Mouse (Mus musculus) embryonic facial prominence, embryonic 11.5 days (tissue): ENCODE measurements at regions not wholly inside any gene's neighbourhood (a gene's known extent, or its start where the extent isn't known, plus 50 kb on each side); places are given as distances from the start of the nearest gene placed in this dataset.

Source experiments
- ATAC-seq: fragments of 200-750 bp; cut with Nextera tagmentation; replicated peaks from 2 replicates; pipeline ENCODE4 v1.8.0; 2017; ENCODE audit warnings: low read depth; ENCODE audit not compliant: insufficient number of reproducible peaks, low FRiP score, low TSS enrichment
- DNase-seq: peaks from one replicate; pipeline ENCODE4 v3.0.0-alpha.2; 2015; ENCODE audit warnings: low spot score
- H3K27ac ChIP-seq: fragments of 300-500 bp; sonication (generic); replicated peaks from 2 replicates; pipeline ENCODE4 v1.5.1; 2014; ENCODE audit warnings: mild to moderate bottlenecking, low read depth, low read length, control low read depth
- H3K27me3 ChIP-seq: fragments of 300-500 bp; sonication (generic); 2 replicates; pipeline ENCODE4 v1.6.1; 2014; ENCODE audit warnings: mild to moderate bottlenecking, low read length, moderate library complexity, mixed read lengths; ENCODE audit not compliant: control insufficient read depth, insufficient read depth
- H3K36me3 ChIP-seq: fragments of 300-500 bp; sonication (generic); replicated peaks from 2 replicates; pipeline ENCODE4 v1.6.1; 2014; ENCODE audit warnings: low read depth, mild to moderate bottlenecking, low read length, moderate library complexity, mixed read lengths; ENCODE audit not compliant: control insufficient read depth, insufficient read depth
- H3K4me1 ChIP-seq: fragments of 300-500 bp; sonication (generic); 2 replicates; pipeline ENCODE4 v1.6.1; 2014; ENCODE audit warnings: low read length, mixed read lengths; ENCODE audit not compliant: control insufficient read depth, insufficient read depth
- H3K4me2 ChIP-seq: fragments of 300-500 bp; sonication (generic); 2 replicates; pipeline ENCODE4 v1.6.1; 2014; ENCODE audit warnings: low read depth, mild to moderate bottlenecking, control low read depth, low read length, moderate library complexity
- H3K4me3 ChIP-seq: fragments of 300-500 bp; sonication (generic); 2 replicates; pipeline ENCODE4 v1.5.1; 2014; ENCODE audit warnings: low read depth, low read length, control low read depth
- H3K9ac ChIP-seq: fragments of 300-500 bp; sonication (generic); replicated peaks from 2 replicates; pipeline ENCODE4 v1.6.1; 2014; ENCODE audit warnings: mild to moderate bottlenecking, control low read depth, low read length
- H3K9me3 ChIP-seq: fragments of 300-500 bp; sonication (generic); replicated peaks from 2 replicates; pipeline ENCODE4 v1.6.1; 2016; ENCODE audit warnings: mild to moderate bottlenecking, low read length, inconsistent platforms, mixed read lengths; ENCODE audit not compliant: control insufficient read depth
- WGBS: fragments of 180-500 bp; shearing (Covaris S2); extraction: QIAGEN DNeasy Blood & Tissue Kit; methylation state at CpG from one replicate; pipeline ENCODE4 v1.1.7; 2014; 5-methylcytosine and 5-hydroxymethylcytosine counted together

DNA sequence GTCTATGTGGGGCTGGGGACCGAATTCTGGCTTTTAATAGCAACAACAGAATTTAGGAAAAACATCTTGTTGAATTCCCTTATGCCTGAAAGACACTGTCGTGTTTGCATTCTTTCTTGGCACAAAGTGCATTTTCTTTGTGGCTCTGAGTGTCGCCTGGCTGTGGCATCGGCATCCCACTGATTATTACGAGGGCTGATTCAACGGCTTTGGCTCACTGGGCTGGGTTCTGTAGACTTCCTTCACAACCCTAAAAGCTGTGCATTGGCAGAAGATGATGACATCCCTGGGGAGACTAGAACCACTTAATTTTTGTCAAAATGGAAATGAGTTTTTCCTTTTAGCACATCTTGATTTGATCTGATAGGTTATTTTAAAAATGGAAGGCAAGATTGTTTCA, 179.8 kb upstream of the Zic1 start:
- no peak for DNase-seq
- Histone ChIP-seq H3K9me3 (no peaks in the 10 kb centered on the region), H3K36me3 (no peaks in the 10 kb centered on the region), H3K27ac (no peak overlapping the region), H3K4me3 (no peak overlapping the region), H3K4me1 (no peaks in the 10 kb centered on the region), H3K4me2 (no peak overlapping the region), H3K27me3 (no peaks in the 10 kb centered on the region), H3K9ac (no peak overlapping the region)
- 68% methylated on average over 6 of the region's 6 CpGs for WGBS
- ATAC-seq, result no peak

- ATAC-seq, result no peak
- no peaks in the 10 kb centered on the region for H3K9me3 ChIP-seq
- no peaks in the 10 kb centered on the region for H3K4me1 ChIP-seq
- no peak overlapping the region for H3K4me2 ChIP-seq
- H3K27me3 ChIP-seq, result no peaks in the 10 kb centered on the region
- no peak for DNase-seq
- no peaks in the 10 kb centered on the region for H3K36me3 ChIP-seq
- 71% methylated on average over 3 of the region's 3 CpGs for WGBS
- no peak overlapping the region for H3K27ac ChIP-seq
- no peak overlapping the region for H3K9ac ChIP-seq
- no peak overlapping the region for H3K4me3 ChIP-seq
Measured at GRCm38 (mm10) chr9:91528838-91529475, 163.3 kb upstream of the Zic1 start.

DNA sequence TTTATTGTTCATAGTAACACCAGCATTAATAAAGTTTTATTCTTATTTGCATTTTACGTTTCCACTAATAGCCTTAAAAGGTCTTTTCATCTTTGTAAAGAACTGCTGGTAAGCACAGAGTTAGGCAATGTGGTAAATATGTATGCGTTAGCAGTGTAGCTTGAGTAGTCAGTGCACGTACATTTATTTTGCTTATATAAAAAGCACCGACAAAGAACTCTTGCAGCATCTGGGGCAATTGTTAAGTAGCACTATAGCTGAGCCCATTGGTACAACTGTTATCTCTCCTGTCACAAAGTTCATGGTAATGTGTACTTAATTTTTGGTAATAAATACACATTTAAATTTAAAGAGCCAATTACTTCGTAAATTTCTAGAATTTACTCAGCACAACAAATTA, 162.8 kb upstream of the Zic1 start:
- Histone ChIP-seq H3K4me1 (no peaks in the 10 kb centered on the region), H3K27me3 (no peaks in the 10 kb centered on the region), H3K9me3 (no peaks in the 10 kb centered on the region), H3K9ac (no peak overlapping the region), H3K4me3 (no peak overlapping the region), H3K4me2 (no peak overlapping the region), H3K27ac (no peak overlapping the region), H3K36me3 (no peaks in the 10 kb centered on the region)
- DNase-seq (no peak), ATAC-seq (no peak)
- 77% methylated on average over 5 of the region's 5 CpGs for WGBS

DNA sequence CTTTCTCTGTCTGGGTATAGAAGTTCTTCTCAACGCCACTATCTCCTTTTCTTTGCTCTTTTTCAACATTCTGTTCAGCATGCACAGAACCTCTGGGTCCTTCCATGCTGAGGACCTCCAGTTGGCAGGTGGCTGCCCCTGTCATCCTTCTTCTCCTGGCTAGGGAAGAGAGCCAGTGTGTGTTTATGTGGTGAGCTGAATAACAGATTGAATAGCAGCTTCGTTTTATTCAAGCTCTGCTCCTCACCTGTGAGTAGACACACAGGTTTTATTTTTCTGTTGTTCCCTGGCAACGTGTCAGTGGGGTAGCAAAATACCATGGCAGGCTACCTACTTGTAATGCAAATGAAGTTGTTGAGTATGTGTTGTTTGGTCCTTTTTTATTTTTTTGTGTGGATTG, 154.9 kb upstream of the Zic1 start:
- DNase-seq, result no peak
- no peaks in the 10 kb centered on the region for H3K27me3 ChIP-seq
- no peaks in the 10 kb centered on the region for H3K4me1 ChIP-seq
- no peaks in the 10 kb centered on the region for H3K36me3 ChIP-seq
- no peak for ATAC-seq
- H3K4me3 ChIP-seq, result no peak overlapping the region
- H3K4me2 ChIP-seq, result no peak overlapping the region
- no peak overlapping the region for H3K9ac ChIP-seq
- no peak overlapping the region for H3K27ac ChIP-seq
- WGBS, result 48% methylated on average over 3 of the region's 3 CpGs
- no peaks in the 10 kb centered on the region for H3K9me3 ChIP-seq

DNA sequence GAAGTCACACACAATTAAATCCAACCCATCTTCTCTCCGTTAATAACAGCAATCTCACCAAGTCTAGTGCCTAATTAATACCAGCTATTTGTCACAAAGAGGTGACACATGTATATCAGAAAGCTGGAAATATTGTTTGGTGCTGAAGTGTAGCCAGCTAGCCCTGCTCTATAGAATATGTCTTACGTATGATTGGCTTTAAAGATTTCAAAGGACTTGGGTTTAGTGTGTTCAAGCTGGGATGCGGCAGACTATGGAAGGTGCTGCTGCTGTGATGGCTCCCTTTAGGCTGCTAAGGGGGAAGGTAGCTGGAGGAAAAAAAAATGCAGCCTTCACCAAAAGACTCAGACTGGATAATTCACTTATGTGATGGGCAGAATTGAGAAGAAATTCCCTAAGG, 144.1 kb upstream of the Zic1 start:
- no peaks in the 10 kb centered on the region for H3K36me3 ChIP-seq
- no peak overlapping the region for H3K27ac ChIP-seq
- no peaks in the 10 kb centered on the region for H3K27me3 ChIP-seq
- WGBS, result 77% methylated on average over 3 of the region's 3 CpGs
- H3K4me2 ChIP-seq, result no peak overlapping the region
- H3K9me3 ChIP-seq, result no peaks in the 10 kb centered on the region
- DNase-seq (no peak), ATAC-seq (no peak)
- no peak overlapping the region for H3K9ac ChIP-seq
- H3K4me3 ChIP-seq, result no peak overlapping the region
- no peaks in the 10 kb centered on the region for H3K4me1 ChIP-seq

DNA sequence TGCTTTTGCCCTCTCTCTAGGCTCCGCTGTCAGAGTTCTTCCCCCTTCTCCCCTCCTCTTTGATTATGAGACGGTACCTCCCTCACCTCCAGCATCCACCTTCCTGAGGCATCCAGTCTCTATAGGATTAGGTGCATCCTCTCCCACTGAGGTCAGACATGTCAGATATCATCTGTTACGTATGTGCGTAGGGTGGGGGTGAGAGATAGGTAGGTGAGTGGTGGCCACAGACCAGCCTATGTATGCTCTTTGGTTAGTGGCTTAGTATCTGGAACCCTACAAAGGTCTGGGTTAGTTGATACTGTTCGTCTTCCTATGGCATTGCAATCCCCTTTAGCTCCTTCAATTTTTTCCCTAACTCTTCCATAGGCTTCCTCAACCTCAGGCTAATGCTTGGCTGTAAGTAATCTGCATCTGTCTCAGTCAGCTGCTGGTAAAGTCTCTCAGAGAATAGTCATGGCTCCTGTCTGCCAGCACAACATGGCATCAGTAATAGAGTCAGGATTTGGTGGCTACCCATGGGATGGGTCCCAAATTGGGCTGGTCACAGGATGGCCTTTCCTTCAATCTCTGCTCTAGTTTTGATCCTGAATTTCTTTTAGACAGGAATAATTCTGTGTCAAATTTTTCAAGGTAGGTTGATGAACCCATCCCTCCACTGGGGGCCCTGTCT, 138.2 kb upstream of the Zic1 start:
- no peak for DNase-seq
- no peak for ATAC-seq
- Histone ChIP-seq H3K9ac (no peak overlapping the region), H3K27ac (no peak overlapping the region), H3K36me3 (no peaks in the 10 kb centered on the region), H3K9me3 (no peaks in the 10 kb centered on the region), H3K27me3 (no peaks in the 10 kb centered on the region), H3K4me3 (no peak overlapping the region), H3K4me2 (no peak overlapping the region), H3K4me1 (no peaks in the 10 kb centered on the region)
- 74% methylated on average over 5 of the region's 5 CpGs for WGBS

GRCm38 (mm10) chr9:91476596-91476995, 111.0 kb upstream of the Zic1 start:
- Histone ChIP-seq H3K4me2 (no peak overlapping the region), H3K27ac (no peak overlapping the region), H3K4me3 (no peak overlapping the region), H3K36me3 (no peaks in the 10 kb centered on the region), H3K9ac (no peak overlapping the region), H3K9me3 (no peaks in the 10 kb centered on the region), H3K4me1 (no peaks in the 10 kb centered on the region), H3K27me3 (no peaks in the 10 kb centered on the region)
- 40% methylated on average over 3 of the region's 3 CpGs for WGBS
- ATAC-seq (no peak), DNase-seq (no peak)

DNA sequence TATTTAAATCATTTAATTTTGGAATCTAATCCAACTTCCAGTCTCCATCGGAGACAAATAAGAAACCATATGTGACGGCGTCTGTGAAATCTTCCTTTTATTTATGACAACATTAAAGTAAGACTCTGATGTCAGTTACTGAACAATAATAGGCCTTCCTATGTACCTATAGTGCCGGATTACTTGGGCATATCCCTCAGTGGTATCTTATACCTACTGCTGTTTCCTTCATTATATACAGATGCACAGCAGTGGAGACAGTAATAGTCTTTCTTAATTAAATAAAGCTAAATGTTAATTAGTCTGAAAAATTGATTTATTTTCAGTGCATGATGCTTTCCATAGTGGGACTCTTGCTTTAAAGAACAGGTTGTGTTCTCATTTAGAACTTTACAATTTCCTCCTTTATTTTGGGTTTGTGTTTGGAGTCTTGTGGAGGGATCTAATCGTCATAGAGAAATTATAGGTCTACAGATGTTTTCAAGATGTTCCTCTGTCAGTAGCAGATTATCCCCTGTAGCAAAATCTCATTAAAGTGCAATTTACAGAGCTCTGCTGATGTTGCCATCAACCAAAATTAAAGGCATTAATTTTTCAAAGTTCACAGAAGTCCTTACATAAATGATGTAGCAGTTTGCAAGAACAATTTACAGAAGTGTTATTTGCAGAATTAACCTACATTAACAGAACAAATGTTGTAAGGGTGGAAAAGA, 97.3 kb upstream of the Zic1 start:
- DNase-seq (no peak), ATAC-seq (no peak)
- Histone ChIP-seq H3K36me3 (no peaks in the 10 kb centered on the region), H3K9ac (no peak overlapping the region), H3K27ac (no peak overlapping the region), H3K27me3 (no peaks in the 10 kb centered on the region), H3K9me3 (no peaks in the 10 kb centered on the region), H3K4me2 (no peak overlapping the region), H3K4me3 (no peak overlapping the region), H3K4me1 (no peaks in the 10 kb centered on the region)
- 76% methylated on average over 5 of the region's 5 CpGs for WGBS
